Mouse (Mus musculus) liver, adult 2 months (tissue): ENCODE measurements around the gene Nav2.

Experiments used
- CTCF ChIP-seq: fragments of 200-500 bp; IDR thresholded peaks from 2 replicates; pipeline ENCODE4 v1.5.1; 2011; ENCODE audit warnings: low read depth, low read length, control low read depth
- POLR2A ChIP-seq: fragments of 200-500 bp; IDR thresholded peaks from 2 replicates; pipeline ENCODE4 v1.6.1; 2011; ENCODE audit warnings: low read length, control low read depth; ENCODE audit not compliant: insufficient read depth; ENCODE audit errors: extremely low read depth

GRCm38 (mm10) chr7:49636491-49637115, 728.1 kb downstream of the Nav2 start, which contains the start of gene Dbx1:
- no peak for TF ChIP-seq CTCF
- TF ChIP-seq POLR2A = no peak
